Mouse (Mus musculus) olfactory bulb, adult 2 months (tissue): Measurements from ENCODE around the gene Kit.

ENCODE experiments used
- CTCF ChIP-seq: fragments of 200-500 bp; IDR thresholded peaks from 2 replicates; pipeline ENCODE4 v1.5.1; 2012; ENCODE audit warnings: low read depth, mild to moderate bottlenecking, low read length, moderate library complexity; ENCODE audit not compliant: insufficient read depth
- POLR2A ChIP-seq: fragments of 200-500 bp; IDR thresholded peaks from 2 replicates; pipeline ENCODE4 v1.6.1; 2012; ENCODE audit warnings: mild to moderate bottlenecking, low read depth, low read length, moderate library complexity; ENCODE audit not compliant: insufficient read depth

DNA sequence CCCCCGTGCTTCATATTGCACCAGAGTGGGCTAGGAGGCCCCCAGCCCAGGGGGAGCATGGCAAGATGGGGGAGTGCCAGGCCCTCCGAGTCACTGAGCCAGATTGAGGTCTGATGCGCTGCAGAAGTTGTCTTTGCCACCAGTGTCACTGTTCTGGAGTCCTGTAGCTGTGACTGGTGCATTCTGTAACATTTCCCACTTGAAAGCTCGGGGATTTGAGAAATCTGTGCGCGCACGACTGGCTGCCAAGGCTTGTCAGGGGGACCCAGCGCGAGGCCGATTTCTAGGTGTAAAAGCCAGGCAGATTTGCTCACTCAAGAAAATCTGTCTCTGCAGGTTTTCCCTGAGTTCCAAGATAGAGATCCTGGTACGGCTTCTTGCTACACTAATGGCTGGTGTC lies 16.9 kb downstream of the Kit start:
- TF ChIP-seq CTCF (no peak), POLR2A (no peak)
